Comparison of ENCODE assay signal across 12 mouse cellular contexts in the genomic region with DNA sequence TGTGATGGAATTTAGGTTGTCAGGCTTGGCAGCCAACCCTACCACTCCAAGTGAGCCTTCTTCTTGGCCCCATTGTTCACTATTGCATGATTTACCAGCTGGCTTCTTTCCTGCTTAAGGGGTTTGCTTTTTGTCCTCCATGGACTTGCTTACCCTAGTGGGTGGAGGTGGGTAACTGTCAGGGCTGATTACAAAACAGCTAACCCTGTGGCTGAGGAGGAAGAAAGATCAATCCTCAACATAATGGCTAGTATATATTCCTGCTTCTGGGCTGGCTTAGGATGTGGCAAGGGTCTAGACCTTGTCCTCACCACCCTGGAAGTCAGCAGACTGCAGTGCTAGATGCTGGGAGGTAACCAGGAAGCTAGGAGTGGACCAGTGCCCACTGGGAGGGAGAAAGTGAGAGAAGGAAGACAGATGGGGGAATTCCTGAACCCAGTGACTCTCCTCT. TPM values are rescaled to one million over a fixed set of nuclear protein-coding genes. Genes with fewer than 3 reads are reported as not detected.
DNase-seq lines count a peak whose midpoint lies in the region; ATAC-seq lines count a peak whose summit lies in the region.
"Had no signal": no experiment of that assay in that cellular context is flagged by ENCODE, and none has a peak within 500 bp of the region (broad histone marks: within the 10 kb centered on the region; RNA-seq: fewer than 3 reads in every experiment).

No protein-coding gene starts in this region.

- H3K4me2 ChIP-seq in liver, embryonic 11.5 days, result no peak overlapping the region
- H3K4me2 ChIP-seq in liver, embryonic 15.5 days, result peak overlapping the region; percentile 27
- H3K4me2 ChIP-seq: embryonic facial prominence, embryonic 13.5 days had no signal

- H3K27me3 ChIP-seq in liver, embryonic 11.5 days (replicated peaks; ENCODE audit: control insufficient read depth, insufficient read depth, low read length), result peaks cover 2% of the 10 kb centered on the region
- no peaks in the 10 kb centered on the region for H3K27me3 ChIP-seq in liver, embryonic 15.5 days
- H3K27me3 ChIP-seq: embryonic facial prominence, embryonic 13.5 days had no signal

- H3K9me3 ChIP-seq in liver, embryonic 11.5 days (ENCODE audit: control insufficient read depth, low read length), result no peaks in the 10 kb centered on the region
- H3K9me3 ChIP-seq in liver, embryonic 15.5 days (replicated peaks), result no peaks in the 10 kb centered on the region
- H3K9me3 ChIP-seq: embryonic facial prominence, embryonic 13.5 days had no signal

- H3K4me1 ChIP-seq in liver, embryonic 11.5 days (replicated peaks; ENCODE audit: control insufficient read depth, insufficient read depth, low read length), result peaks cover 5% of the 10 kb centered on the region
- peaks cover 27% of the 10 kb centered on the region for H3K4me1 ChIP-seq in liver, embryonic 15.5 days (replicated peaks)
- H3K4me1 ChIP-seq: embryonic facial prominence, embryonic 13.5 days had no signal

- H3K27ac ChIP-seq in liver, embryonic 11.5 days (ENCODE audit: low read depth, low read length), result peak overlapping the region; percentile 38; the same call in 1 of the 2 replicates
- peak overlapping the region; percentile 58 for H3K27ac ChIP-seq in liver, embryonic 15.5 days (replicated peaks)
- H3K27ac ChIP-seq: embryonic facial prominence, embryonic 13.5 days had no signal

- H3K4me3 ChIP-seq in liver, embryonic 11.5 days (ENCODE audit: low read depth, low read length), result no peak overlapping the region
- no peak overlapping the region for H3K4me3 ChIP-seq in liver, embryonic 15.5 days (replicated peaks)
- H3K4me3 ChIP-seq: embryonic facial prominence, embryonic 13.5 days had no signal

- H3K36me3 ChIP-seq in liver, embryonic 11.5 days (ENCODE audit: control insufficient read depth, insufficient read depth, low read length), result peaks cover 17% of the 10 kb centered on the region
- H3K36me3 ChIP-seq in liver, embryonic 15.5 days (replicated peaks), result peaks cover 20% of the 10 kb centered on the region

- no peak for DNase-seq in liver, embryonic 11.5 days (ENCODE audit: low spot score)
- no peak for DNase-seq in liver
- peak; percentile 66 for DNase-seq in fibroblast of lung, adult 2 months (ENCODE audit: low read depth)
- DNase-seq in cerebellum, adult 11-12 months, result no peak
- no peak for DNase-seq in spleen, adult 12 weeks (ENCODE audit: low spot score)
- DNase-seq: cerebellum, adult 9-10 months had no signal

- no peak overlapping the region for H3K9ac ChIP-seq in liver, embryonic 11.5 days (ENCODE audit: low read depth, low read length)
- no peak overlapping the region for H3K9ac ChIP-seq in liver, embryonic 15.5 days
- H3K9ac ChIP-seq: embryonic facial prominence, embryonic 13.5 days had no signal

- ATAC-seq in liver, embryonic 11.5 days (replicated peaks; ENCODE audit: low FRiP score), result no peak
- ATAC-seq in liver, embryonic 15.5 days (ENCODE audit: insufficient read depth), result no peak
- ATAC-seq in megakaryocyte progenitor cell, adult 5-6 weeks (replicated peaks; ENCODE audit: poor library complexity), result peak; percentile 51
- ATAC-seq: forebrain, embryonic 16.5 days had no signal

RNA-seq across cellular contexts. Expression of a gene that starts 3.4 kb away (rescaled TPM):
- polyA plus RNA-seq in liver, embryonic 11.5 days (2014; fragmentation: Nextera tagmentation; extraction: Ambion mirVana), result 71.7 and 82.8 TPM in 2 replicates
- polyA plus RNA-seq in liver, embryonic 15.5 days (2015; fragmentation: Nextera tagmentation; extraction: Ambion mirVana), result 369 and 468 TPM in 2 replicates
- total RNA-seq in megakaryocyte progenitor cell, adult 5-6 weeks (2015), result 164 and 202 TPM in 2 replicates
- 211 and 263 TPM in 2 replicates for total RNA-seq in megakaryocyte progenitor cell, adult 5-6 weeks (2017)

RNA-seq across cellular contexts. Expression of a gene that starts 16.9 kb away (rescaled TPM):
- polyA plus RNA-seq in liver, embryonic 11.5 days (2014; fragmentation: Nextera tagmentation; extraction: Ambion mirVana), result 26.5 and 30.7 TPM in 2 replicates
- polyA plus RNA-seq in liver, embryonic 15.5 days (2015; fragmentation: Nextera tagmentation; extraction: Ambion mirVana), result 11.9 and 12.0 TPM in 2 replicates
- total RNA-seq in megakaryocyte progenitor cell, adult 5-6 weeks (2015), result 21.5 and 22.6 TPM in 2 replicates
- 22.5 and 24.4 TPM in 2 replicates for total RNA-seq in megakaryocyte progenitor cell, adult 5-6 weeks (2017)

RNA-seq across cellular contexts. Expression of a gene that starts 17.9 kb away (rescaled TPM):
- 25.5 and 25.9 TPM in 2 replicates for polyA plus RNA-seq in liver, embryonic 11.5 days (2014; fragmentation: Nextera tagmentation; extraction: Ambion mirVana)
- polyA plus RNA-seq in liver, embryonic 15.5 days (2015; fragmentation: Nextera tagmentation; extraction: Ambion mirVana), result 8.1 and 9.8 TPM in 2 replicates
- 3.5 and 3.6 TPM in 2 replicates for total RNA-seq in megakaryocyte progenitor cell, adult 5-6 weeks (2015)
- total RNA-seq in megakaryocyte progenitor cell, adult 5-6 weeks (2017), result 7.9 and 8.5 TPM in 2 replicates

RNA-seq across cellular contexts. Expression of a gene that starts 37.4 kb away (rescaled TPM):
- 0.73 and 1.2 TPM in 2 replicates for polyA plus RNA-seq in liver, embryonic 11.5 days (2014; fragmentation: Nextera tagmentation; extraction: Ambion mirVana)
- 1.3 and 1.4 TPM in 2 replicates for polyA plus RNA-seq in liver, embryonic 15.5 days (2015; fragmentation: Nextera tagmentation; extraction: Ambion mirVana)
- total RNA-seq in megakaryocyte progenitor cell, adult 5-6 weeks (2015), result 2.1 and 3.5 TPM in 2 replicates
- 6.2 and 6.8 TPM in 2 replicates for total RNA-seq in megakaryocyte progenitor cell, adult 5-6 weeks (2017)
- total RNA-seq: layer of hippocampus, postnatal 10 days had no signal
- polyA plus RNA-seq: embryonic facial prominence, embryonic 13.5 days; forebrain, embryonic 16.5 days; heart, postnatal 0 days had no signal

RNA-seq across cellular contexts. Expression of a gene that starts 47.6 kb away (rescaled TPM):
- 18.7 and 20.6 TPM in 2 replicates for polyA plus RNA-seq in liver, embryonic 11.5 days (2014; fragmentation: Nextera tagmentation; extraction: Ambion mirVana)
- 13.8 and 14.5 TPM in 2 replicates for polyA plus RNA-seq in liver, embryonic 15.5 days (2015; fragmentation: Nextera tagmentation; extraction: Ambion mirVana)
- 79.5 and 87.2 TPM in 2 replicates for total RNA-seq in megakaryocyte progenitor cell, adult 5-6 weeks (2015)
- 286 and 303 TPM in 2 replicates for total RNA-seq in megakaryocyte progenitor cell, adult 5-6 weeks (2017)
